Mouse (Mus musculus) erythroblast, embryonic 14.5 days (primary cell): ENCODE measurements around the gene Lypd8. TPM values are rescaled to one million over a fixed set of nuclear protein-coding genes. Genes with fewer than 3 reads are reported as not detected.
"Not testable (repeated sequence)": the region's sequence is repeated elsewhere in the genome, so short reads cannot be mapped to it uniquely, and the experiment has no call there.

ENCODE experiments used
- H3K27me3 ChIP-seq: 2 replicates; pipeline ENCODE4 v1.6.1; 2012; ENCODE audit warnings: inconsistent platforms; ENCODE audit not compliant: control insufficient read depth
- H3K36me3 ChIP-seq: 2 replicates; pipeline ENCODE4 v1.6.1; 2012; ENCODE audit warnings: mild to moderate bottlenecking, inconsistent platforms; ENCODE audit not compliant: control insufficient read depth
- H3K4me1 ChIP-seq: 2 replicates; pipeline ENCODE4 v1.6.1; 2012; ENCODE audit warnings: inconsistent platforms; ENCODE audit not compliant: control insufficient read depth
- H3K4me3 ChIP-seq: replicated peaks from 2 replicates; pipeline ENCODE3; 2012; ENCODE audit warnings: moderate library complexity, mild to moderate bottlenecking, inconsistent platforms
- H3K9me3 ChIP-seq: 2 replicates; pipeline ENCODE4 v1.6.1; 2012; ENCODE audit warnings: low read length, inconsistent platforms, mixed read lengths; ENCODE audit not compliant: control insufficient read depth
- GATA1 ChIP-seq: IDR thresholded peaks from 2 replicates; pipeline ENCODE4 v1.6.1; 2012; ENCODE audit warnings: low read length, inconsistent platforms, mixed read lengths
- TAL1 ChIP-seq: IDR thresholded peaks from 3 replicates; pipeline ENCODE4 v1.6.1; 2012; ENCODE audit warnings: low read length, inconsistent platforms, mixed read lengths
- polyA plus RNA-seq: library from polyadenylated mRNA; stranded (reverse); fragments of >175 nt; gene quantifications from 2 replicates; pipeline ENCODE4 v1.2.3, GENCODE M21; 2012

Lypd8 gene
- polyA plus RNA-seq, 1 experiment = not detected

- Histone ChIP-seq H3K4me3 (peak overlapping the region; percentile 45), H3K4me1 (peaks cover 82% of the 10 kb centered on the region), H3K27me3 (no peaks in the 10 kb centered on the region), H3K9me3 (peaks cover 6% of the 10 kb centered on the region; the same call in 1 of the 2 replicates), H3K36me3 (peaks cover 25% of the 10 kb centered on the region)
- TF ChIP-seq TAL1 = peak; percentile 82
- peak; percentile 100 for TF ChIP-seq GATA1
Observed at GRCm38 (mm10) chr11:58352681-58353548, 25.9 kb upstream of the Lypd8 start.

GRCm38 (mm10) chr11:58353709-58354108 lies 25.1 kb upstream of the Lypd8 start:
- Histone ChIP-seq H3K9me3 (peaks cover 6% of the 10 kb centered on the region; the same call in 1 of the 2 replicates), H3K4me3 (peak overlapping the region; percentile 45), H3K4me1 (peaks cover 81% of the 10 kb centered on the region), H3K27me3 (no peaks in the 10 kb centered on the region), H3K36me3 (peaks cover 18% of the 10 kb centered on the region)
- no peak for TF ChIP-seq GATA1
- no peak for TF ChIP-seq TAL1

GRCm38 (mm10) chr11:58354476-58354875 lies 24.4 kb upstream of the Lypd8 start:
- Histone ChIP-seq H3K4me1 (peaks cover 74% of the 10 kb centered on the region), H3K27me3 (no peaks in the 10 kb centered on the region)
- TF ChIP-seq GATA1 (no peak; the same call in 1 of the 2 replicates), TAL1 (no peak)

GRCm38 (mm10) chr11:58354927-58355326 lies 23.9 kb upstream of the Lypd8 start:
- peaks cover 6% of the 10 kb centered on the region; the same call in 1 of the 2 replicates for H3K9me3 ChIP-seq
- H3K27me3 ChIP-seq = no peaks in the 10 kb centered on the region
- H3K4me3 ChIP-seq = no peak overlapping the region
- TF ChIP-seq GATA1 (no peak), TAL1 (no peak)
- H3K36me3 ChIP-seq = peaks cover 6% of the 10 kb centered on the region
- H3K4me1 ChIP-seq = peaks cover 71% of the 10 kb centered on the region

More at GRCm38 (mm10) chr11:58354476-58354875, 24.4 kb upstream of the Lypd8 start:
- H3K36me3 ChIP-seq = peaks cover 10% of the 10 kb centered on the region
- H3K4me3 ChIP-seq = no peak overlapping the region
- H3K9me3 ChIP-seq = peaks cover 6% of the 10 kb centered on the region; the same call in 1 of the 2 replicates

GRCm38 (mm10) chr11:58357042-58357441 lies 21.8 kb upstream of the Lypd8 start:
- Histone ChIP-seq H3K36me3 (no peaks in the 10 kb centered on the region), H3K9me3 (peaks cover 2% of the 10 kb centered on the region; the same call in 1 of the 2 replicates), H3K4me3 (no peak overlapping the region), H3K4me1 (peaks cover 56% of the 10 kb centered on the region), H3K27me3 (peaks cover 5% of the 10 kb centered on the region; the same call in 1 of the 2 replicates)
- TF ChIP-seq GATA1 = no peak
- TF ChIP-seq TAL1 = no peak

GRCm38 (mm10) chr11:58357844-58358534 lies 20.9 kb upstream of the Lypd8 start:
- H3K9me3 ChIP-seq = no peaks in the 10 kb centered on the region
- H3K4me3 ChIP-seq = no peak overlapping the region
- peaks cover 5% of the 10 kb centered on the region; the same call in 1 of the 2 replicates for H3K27me3 ChIP-seq
- H3K36me3 ChIP-seq = no peaks in the 10 kb centered on the region
- H3K4me1 ChIP-seq = peaks cover 46% of the 10 kb centered on the region
- no peak for TF ChIP-seq TAL1
- no peak for TF ChIP-seq GATA1

- peaks cover 11% of the 10 kb centered on the region for H3K4me1 ChIP-seq
- not testable (repeated sequence) for H3K27me3 ChIP-seq, H3K36me3 ChIP-seq, H3K9me3 ChIP-seq, H3K4me3 ChIP-seq
Observed at GRCm38 (mm10) chr11:58362562-58362961, 16.3 kb upstream of the Lypd8 start.

GRCm38 (mm10) chr11:58364454-58364853 lies 14.4 kb upstream of the Lypd8 start:
- no peaks in the 10 kb centered on the region for H3K9me3 ChIP-seq
- no peaks in the 10 kb centered on the region for H3K36me3 ChIP-seq
- peaks cover 4% of the 10 kb centered on the region for H3K4me1 ChIP-seq
- H3K27me3 ChIP-seq = peaks cover 8% of the 10 kb centered on the region; the same call in 1 of the 2 replicates
- TF ChIP-seq TAL1 (no peak), GATA1 (no peak)
- no peak overlapping the region for H3K4me3 ChIP-seq

- not testable (repeated sequence) for H3K9me3 ChIP-seq, H3K27me3 ChIP-seq, H3K4me1 ChIP-seq, H3K36me3 ChIP-seq, H3K4me3 ChIP-seq
Observed at GRCm38 (mm10) chr11:58366191-58366590, 12.7 kb upstream of the Lypd8 start.
